Mouse (Mus musculus): ENCODE measurements around the gene Cenpn.

The Cenpn gene

DNA sequence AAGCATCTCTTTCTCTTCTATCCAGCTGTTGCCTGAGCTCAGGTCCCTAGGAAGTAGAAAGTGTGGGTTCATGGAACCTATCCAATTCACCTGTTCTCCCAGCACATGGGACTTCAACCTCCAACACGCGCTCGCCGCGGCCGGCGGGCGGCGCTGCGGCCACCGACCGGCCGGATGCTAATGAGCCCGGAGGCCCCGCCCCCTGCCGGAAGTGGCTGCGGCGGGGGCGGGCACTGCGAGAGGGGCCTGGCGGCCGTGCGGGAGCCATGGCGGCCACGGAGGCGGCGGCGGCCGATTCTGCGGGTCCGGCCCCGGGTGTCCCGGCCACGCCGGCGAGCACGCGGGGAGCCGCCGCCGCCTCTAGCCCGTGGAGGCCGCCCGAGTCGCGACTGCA is 21.6 kb downstream of the Cenpn start, which contains the start of gene Atmin:
Atmin (plus strand) TSS at position 233 of the 394 bp plus-strand sequence.
- DNase-seq: peak; percentile 95

DNA sequence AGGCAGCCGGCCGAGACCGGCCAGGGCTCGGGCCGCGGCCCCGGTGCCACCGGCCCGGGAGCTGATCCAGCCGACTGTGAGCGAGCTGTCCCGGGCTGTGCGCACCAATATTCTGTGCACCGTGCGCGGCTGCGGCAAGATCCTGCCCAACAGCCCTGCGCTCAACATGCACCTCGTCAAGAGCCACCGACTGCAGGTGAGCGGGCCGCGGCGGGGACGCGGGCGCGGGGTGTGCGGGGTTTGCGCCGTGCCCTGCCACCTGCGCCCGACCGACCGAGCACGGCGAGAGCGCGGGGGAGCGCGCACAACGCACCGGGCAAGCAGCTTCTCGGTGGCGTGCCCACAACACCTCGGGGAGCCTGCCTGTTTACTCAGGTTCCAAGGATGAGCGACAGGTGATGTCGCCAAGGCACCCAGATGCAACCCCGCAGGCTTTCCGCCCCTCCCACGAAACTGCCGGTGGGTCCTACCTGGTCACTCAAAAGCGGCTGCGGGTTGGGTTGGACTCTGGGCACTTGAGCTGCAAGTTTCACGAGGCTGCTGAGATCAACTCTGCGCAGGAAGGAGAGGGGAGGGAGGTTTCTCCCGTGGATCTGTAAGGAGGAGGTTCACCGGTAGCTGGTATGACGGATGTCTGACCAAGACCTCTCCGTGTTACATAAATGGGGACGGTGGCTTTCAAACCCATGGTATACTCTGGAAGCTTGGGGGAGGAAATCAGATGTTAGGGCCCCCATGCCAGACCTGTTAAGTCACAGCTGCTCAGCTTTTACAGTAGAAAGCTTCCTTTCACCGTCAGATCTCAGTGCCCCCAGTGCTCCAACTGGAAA is 22.2 kb downstream of the Cenpn start:
- peak; percentile 32 for DNase-seq

DNA sequence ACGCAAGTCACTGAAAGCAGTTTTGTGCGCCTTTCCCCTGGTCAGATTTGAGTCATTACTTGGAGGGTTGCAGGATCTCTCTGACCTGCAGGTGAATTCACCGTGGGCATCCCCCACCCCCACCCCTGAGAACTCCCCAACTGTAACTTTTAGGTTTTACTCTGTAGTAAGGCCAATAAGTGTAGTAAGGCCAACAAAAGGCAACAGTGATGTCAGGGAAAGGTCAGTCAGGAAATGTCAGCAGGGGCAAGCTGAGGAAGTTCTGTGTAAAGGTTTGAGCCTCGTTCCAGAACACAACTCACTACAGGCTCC is 22.8 kb downstream of the Cenpn start:
- no peak for DNase-seq

DNA sequence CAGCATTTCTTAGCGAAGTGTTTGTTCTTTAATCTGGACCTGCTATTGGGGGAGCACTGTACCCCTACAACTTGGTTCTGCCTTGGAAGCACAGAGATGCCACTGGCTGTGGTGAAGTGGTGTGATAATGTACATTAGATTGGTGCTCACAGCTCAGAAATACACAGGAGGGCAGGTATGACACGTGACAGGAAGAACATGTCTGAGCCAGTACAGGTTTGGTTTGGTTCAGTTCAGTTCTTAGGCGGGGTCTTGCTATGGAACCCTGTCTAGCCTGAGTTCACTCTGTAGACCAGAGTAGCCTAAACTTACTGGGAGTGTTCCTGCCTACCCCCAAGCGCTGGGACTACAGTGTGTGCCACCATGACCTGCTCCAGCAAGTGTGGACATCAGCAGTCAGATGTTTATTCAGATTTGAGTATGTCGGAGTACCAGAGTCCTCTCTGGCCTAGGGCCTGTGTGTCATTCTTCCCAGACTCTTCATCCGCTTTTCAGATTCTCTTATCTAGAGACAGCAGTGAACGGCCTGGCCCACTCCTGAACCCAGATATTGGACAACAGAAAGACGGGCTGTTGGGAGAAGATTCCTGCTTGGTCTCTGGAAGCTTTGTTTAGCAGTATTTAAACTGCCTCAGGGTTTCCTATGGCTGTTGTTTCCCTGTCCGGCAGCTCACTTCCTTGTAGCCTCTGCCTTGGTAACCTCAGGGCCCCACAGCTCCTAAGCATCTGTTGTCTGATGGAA is 23.8 kb downstream of the Cenpn start:
- no peak for DNase-seq

DNA sequence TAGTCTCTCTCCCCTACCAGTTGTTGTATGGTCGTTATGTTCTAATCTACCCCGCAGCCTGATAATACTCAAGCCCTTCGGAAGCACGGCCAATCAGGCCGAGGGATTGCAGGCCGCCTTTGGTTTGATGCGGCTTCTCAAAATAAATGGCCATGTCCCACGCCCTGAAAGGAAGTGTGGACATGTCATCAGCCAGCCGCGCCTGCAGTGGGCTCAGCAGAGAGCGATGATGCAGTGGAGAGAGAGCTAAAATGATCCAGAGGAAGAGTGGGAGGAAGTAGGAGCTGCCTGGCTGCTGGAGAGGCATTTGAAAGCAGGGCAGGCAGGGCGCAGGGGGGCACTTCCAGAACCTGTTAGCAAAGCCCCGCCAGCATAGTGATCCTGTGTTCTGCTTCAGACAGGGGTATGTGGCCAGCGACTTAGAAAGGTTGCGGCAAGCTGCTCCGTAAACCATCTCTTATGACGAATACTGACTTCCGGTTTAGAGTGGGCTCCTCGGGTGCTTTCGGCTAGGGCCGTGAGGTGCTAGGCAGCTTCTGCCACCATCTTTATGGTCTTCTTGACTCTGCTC is 24.8 kb downstream of the Cenpn start:
- DNase-seq: no peak

DNA sequence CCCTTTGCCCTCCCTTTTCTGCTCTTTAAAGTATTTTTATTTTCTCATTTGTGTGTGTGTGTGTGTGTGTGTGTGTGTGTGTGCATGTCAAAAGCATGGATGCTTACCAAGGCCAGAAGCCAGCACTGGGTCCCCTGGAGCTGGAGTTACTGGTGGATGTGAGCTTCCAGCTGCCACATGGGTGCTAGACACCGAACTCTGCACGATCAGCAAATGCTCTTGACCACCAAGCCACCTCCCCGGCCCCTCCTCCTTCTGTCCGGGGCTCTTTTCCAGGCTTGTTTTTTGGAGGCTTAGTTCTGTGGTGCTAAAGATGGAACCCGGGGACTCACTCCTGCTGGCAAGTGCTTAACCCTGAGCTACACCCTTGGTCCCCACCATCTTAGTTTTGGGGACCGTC is 25.3 kb downstream of the Cenpn start:
- no peak for DNase-seq

DNA sequence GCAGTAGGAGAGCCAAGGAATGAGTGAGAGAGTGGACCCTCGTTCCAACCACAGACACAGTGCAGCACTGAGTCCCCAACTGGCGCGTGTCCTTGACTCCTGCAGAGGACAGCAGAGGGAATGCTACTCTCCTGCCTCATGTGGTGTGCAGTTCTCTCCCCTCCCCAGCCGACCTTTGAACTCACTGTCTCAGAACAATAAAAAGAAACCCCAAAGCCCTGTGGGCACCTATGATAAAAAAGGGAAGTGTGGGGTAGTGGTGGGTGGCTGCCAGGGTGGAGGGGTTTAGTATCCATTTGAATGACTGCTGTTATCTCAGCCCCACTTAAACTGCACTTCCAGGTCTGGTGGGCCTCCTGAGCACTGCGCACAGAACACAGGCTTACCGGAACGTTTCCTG is 26.1 kb downstream of the Cenpn start:
- no peak for DNase-seq

DNA sequence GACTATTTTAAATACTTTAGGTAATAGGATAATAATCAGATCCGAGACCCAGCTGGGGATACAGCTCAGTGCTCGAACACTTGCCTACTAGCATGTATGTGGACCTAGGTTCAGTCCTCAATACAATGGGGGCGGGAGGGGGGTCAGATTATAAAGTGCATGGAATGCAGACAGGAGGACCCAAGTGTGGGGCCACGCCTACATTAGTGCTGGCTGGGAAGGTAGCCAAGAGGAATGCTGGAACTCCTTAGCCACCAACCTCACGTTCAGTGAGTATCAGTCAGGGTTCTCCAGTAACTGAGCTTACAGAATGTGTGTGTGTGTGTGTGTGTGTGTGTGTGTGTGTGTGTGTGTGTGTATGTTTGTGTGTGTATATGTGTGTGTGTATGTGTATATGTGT is 29.8 kb downstream of the Cenpn start:
- no peak for DNase-seq

DNA sequence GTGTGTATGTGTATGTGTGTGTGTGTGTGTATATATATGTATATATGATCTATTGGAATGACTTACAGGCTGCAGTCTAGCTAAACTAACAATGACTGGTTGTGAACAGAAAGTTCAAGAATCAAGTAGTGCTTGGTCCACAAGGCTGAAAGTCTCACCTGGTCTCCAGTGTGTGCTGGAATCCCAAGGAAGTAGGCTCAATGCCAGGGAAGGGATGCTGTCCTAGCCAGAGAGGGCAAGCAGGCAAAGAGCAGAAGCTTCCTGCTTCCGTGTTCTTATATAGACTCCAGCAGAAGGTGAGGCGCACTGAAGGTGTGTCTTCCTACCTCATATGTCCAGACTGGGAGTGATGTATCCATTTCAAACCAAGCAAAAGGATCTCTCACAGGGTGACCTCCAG is 30.2 kb downstream of the Cenpn start:
- no peak for DNase-seq

DNA sequence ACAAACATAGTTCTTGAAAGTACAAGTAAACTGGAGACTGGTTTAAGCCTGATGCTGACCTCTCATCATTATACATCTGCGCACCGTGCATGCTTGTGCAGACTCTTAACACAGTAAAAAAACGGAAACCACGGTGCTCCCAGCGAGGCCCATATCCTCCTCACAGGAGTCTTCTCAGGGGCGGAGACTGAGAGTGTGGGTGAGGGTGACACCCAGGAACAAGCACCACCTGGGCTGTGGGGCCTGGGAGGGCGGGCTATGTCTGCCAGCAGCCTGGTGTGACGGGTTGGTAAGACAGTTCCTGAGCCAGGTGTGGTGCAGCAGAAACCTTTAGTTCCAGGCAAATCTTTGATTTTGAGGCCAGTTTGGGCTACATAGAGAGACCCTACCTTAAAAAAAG is 30.9 kb downstream of the Cenpn start:
- no peak for DNase-seq

DNA sequence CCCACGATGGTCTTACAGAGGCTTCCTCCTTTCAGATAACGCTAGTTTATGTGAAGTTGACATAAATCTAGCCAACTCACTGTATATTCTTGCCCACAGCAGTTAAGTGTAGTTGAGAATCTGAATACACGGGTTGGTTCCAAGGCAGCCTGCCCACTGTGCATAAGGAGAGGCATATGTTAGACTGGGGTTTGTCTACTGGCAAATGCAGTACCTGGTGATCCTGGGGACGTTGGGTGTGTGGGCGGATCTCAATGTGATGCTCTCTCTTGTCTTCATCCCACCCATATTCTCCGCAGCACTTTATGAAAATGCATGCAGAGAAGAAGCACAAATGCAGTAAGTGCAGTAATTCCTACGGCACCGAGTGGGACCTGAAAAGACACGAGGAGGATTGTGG is 32.9 kb downstream of the Cenpn start:
- DNase-seq: no peak

DNA sequence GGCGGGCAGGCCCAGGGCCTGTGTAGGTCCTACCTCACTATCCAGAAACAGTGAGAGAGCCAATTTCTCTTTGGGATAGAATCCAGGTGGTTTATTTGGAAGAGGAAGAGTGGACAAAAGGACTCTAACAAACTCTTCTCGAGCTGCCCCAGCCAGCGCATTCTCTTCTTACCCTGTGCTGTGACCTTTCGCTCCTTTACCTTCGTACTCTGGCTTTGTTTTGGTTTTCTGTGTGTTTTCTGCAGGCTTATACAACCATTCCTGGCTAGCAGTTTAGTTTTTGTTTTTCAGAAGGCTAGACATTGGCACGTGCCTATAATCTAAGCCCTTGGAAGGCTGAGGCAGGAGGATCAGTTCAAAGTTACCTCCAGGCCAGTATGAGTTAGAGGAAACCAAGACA is 48.0 kb downstream of the Cenpn start:
- DNase-seq: no peak

DNA sequence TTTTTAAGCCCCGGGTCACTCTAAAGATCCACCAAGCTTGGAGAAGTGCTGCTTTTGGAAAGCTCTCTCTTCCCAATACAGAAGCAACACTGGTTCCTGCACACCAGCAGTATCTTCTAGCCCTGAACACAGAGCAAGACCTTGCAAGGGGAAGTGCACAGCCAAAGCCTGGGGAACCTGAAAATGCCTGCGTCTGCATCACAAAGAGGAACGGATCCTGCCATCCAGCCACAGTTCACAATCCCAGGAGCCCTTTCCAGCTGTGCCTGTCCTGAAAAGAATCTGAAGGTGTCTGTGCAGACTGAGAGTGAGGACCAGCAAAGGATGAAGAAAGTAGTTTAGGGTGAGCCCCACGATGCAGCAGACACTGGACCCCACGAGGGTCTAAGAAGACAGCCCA is 53.5 kb downstream of the Cenpn start:
- no peak for DNase-seq

DNA sequence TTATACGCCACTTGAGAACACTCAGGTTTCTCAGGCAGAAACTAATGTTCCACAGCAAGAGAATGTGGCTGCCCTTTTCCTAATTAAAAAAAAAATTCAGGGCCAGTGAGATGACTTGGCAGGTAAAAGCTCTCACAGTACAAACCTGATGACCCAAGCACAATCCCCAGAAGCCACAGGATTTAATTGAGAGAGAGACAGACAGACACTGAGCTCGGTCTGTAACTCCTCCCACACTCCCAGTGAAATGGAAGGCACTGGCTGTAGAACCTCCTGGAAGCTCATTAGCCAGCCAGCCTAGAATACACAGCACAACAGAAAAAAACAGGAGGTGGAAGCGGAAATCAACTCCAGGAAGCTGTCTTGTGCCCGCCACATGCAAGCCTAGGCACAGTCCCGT is 54.1 kb downstream of the Cenpn start:
- no peak for DNase-seq

DNA sequence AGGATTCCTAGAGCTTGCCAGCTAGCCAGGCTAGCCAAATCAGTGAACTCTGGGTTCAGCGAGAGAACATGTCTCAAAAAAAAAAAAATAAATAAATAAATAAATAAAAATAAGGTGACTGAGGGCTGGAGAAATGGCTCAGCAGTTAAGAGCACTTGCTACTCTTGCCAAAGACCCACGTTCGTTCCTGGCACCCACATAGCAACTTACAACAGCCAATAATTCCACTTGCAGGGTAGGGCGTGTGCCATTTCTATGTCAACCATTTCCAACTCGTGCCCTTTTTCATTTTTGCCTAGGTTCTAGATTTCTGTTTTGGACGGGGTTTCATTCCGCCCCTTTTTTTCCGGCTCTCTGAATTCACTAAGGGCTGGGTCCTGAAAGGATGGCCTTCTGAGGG is 56.5 kb downstream of the Cenpn start:
- no peak for DNase-seq

DNA sequence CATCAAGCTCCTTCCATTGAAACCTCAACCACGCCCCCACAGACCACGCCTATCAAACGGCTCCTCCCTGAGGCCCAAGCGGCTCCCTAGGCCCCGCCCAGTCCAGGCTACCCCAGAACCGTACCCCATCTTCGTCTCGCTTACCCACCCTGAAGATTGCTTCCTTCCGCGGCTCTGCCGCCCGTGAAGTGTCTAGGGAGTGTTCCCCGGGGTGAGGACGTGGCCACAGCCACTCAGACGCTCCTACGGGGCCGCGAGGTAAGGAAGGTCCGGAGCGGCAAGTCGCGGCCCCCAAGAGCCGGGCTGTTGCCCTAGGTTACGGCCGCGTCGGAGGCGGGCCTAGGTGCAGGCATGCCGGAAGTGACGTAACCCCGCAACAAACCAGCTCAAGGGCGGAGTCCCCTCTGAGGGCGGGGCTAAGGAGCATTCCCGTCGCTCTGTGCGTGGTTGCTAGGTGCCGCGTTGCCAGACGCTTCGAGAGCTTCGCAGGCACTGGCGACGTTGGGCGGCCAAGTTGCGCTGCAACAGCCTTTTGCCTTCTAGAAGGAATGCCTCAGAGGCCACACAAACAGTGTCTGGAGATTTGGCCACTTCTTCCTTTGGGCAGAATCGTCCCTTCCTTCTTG is 57.2 kb downstream of the Cenpn start, which contains the start of gene 1700030J22Rik:
1700030J22Rik (minus strand) TSS at position 329 of the 626 bp plus-strand sequence.
- DNase-seq: peak; percentile 100

DNA sequence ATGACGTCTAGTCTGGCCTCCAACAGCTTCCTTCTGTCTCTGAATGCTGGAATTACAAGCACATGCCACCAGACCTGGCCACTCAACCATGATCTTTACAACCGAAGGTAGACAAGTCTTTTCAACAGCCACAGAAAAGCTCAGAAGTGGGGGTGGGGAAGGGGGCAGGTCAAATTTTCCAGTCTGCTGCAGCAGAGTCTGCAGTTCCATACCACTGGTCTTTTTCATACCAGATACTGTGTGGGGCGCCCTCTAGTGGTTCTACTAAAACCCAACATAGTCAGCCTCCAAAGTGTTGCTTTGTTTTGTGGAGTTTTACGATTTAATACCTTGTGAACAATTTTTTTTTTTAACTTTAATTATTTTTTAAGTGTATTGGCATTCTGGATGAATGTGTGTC is 58.6 kb downstream of the Cenpn start:
- peak; percentile 85 for DNase-seq

DNA sequence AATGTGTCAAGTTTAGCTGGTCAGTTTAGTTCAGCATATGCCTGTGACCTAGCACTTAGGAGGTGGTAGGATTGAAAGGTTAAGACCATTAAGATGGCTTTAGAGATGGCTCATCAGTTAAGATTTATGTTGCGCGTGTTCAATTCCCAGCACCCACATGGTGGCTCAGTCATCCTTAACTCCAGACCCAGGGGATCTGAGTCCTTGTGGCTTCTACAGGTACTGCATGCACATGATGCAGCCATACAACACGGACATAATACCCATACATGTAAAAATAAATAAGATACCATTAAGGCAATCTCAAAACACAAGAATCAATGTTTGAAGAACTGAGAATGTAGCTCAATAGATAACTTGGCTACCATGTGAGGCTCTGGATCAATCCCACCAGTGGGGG is 68.3 kb downstream of the Cenpn start:
- DNase-seq: no peak

Measured in embryo, embryonic 11 days (tissue).